Mouse (Mus musculus): Measurements from ENCODE around the gene U2af1. TPM values are rescaled to one million over a fixed set of nuclear protein-coding genes. Genes with fewer than 3 reads are reported as not detected.
"Not testable (repeated sequence)": the region's sequence is repeated elsewhere in the genome, so short reads cannot be mapped to it uniquely, and the experiment has no call there.

Gene U2af1
- polyA plus RNA-seq, 1 experiment, result 283 TPM

DNA sequence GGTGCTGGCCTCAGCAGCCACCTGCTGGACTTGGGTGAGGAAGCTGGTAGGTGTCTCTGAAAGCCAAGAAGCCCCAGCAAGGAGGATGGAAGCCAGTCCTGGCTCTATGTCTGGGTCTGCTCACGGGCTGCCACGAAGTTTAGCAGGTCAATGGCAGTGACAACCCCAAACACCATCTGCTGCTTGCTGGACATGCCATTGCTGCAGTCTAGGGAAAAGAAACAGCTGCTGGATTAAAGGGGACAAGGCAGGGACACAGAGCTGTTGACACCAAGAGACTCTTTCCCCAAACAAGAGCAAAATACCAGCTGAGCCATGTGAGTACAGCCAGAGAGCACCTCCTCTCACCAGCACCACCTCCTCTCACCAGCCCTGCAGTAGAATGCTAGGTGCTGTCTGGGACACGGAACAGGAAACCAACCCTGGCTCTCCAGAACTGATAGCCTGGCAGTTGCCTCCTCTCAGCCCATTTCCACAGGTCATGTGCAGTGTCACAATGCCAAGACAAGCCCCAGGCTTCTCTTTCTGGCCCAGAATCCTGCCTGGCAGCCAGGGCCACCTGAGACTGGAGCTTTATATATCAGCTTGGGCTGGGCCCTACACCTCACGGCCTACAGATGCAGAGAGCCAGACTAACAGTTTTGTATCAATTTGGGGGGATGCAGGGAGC, 45.5 kb downstream of the U2af1 start:
- no peak for TF ChIP-seq MAX (IDR thresholded peaks at IDR 0.05)
- no peak for TF ChIP-seq CTCF (IDR thresholded peaks at IDR 0.05; ENCODE audit: control insufficient read depth, insufficient read depth, insufficient read length)
- TF ChIP-seq CEBPB (IDR thresholded peaks at IDR 0.05; ENCODE audit: low read depth), result no peak
- TF ChIP-seq USF1 (IDR thresholded peaks at IDR 0.05; ENCODE audit: low read depth), result no peak
- TF ChIP-seq MYOG (IDR thresholded peaks at IDR 0.05; ENCODE audit: control insufficient read depth, extremely low read depth, insufficient read length), result no peak
- no peak for TF ChIP-seq MYOD1 (IDR thresholded peaks at IDR 0.05; ENCODE audit: control insufficient read depth, insufficient read length, low read depth)
- TF ChIP-seq FOSL1 (IDR thresholded peaks at IDR 0.05; ENCODE audit: insufficient read depth, low read length, poor library complexity, severe bottlenecking), result no peak

DNA sequence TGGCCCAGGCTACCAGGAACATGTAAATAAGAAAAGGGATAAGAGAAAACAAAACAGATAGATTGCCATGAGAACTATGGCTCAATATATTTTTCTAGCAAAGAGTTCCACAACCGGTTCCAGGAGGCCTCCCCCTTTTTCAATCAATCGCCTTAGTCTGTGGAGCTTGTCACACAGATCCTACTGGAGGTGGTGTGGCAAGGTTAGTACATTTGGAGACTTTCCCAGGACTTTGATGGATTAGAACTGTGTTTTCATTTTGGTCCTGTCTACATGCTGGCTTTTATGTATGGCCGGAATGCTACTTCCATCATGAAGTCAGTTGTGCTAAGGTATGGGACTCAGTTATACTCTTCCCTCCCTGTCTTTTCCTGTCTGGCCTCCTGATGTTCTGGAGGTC, 48.8 kb downstream of the U2af1 start:
- Histone ChIP-seq H3K27me3 (ENCODE audit: control insufficient read depth, insufficient read depth, insufficient read length) (no peaks in the 10 kb centered on the region), H3K79me3 (ENCODE audit: low read depth) (no peaks in the 10 kb centered on the region), H3K36me3 (ENCODE audit: control insufficient read depth, insufficient read depth) (peaks cover 12% of the 10 kb centered on the region), H3K79me2 (ENCODE audit: control insufficient read depth, insufficient read depth) (no peaks in the 10 kb centered on the region), H3ac (ENCODE audit: control insufficient read depth, insufficient read length, low read depth) (no peak overlapping the region), H3K4me3 (ENCODE audit: insufficient read depth, poor library complexity, severe bottlenecking) (no peak overlapping the region)
- TF ChIP-seq MYOG (IDR thresholded peaks at IDR 0.05; ENCODE audit: control insufficient read depth, extremely low read depth, insufficient read length), result no peak

More for the DNA sequence above, 45.5 kb downstream of the U2af1 start:
- Histone ChIP-seq H3K79me2 (ENCODE audit: control insufficient read depth, insufficient read depth) (no peaks in the 10 kb centered on the region), H3K27me3 (ENCODE audit: control insufficient read depth, insufficient read depth, insufficient read length) (peaks cover 11% of the 10 kb centered on the region), H3ac (ENCODE audit: control insufficient read depth, insufficient read length, low read depth) (no peak overlapping the region), H3K36me3 (ENCODE audit: control insufficient read depth, insufficient read depth) (no peaks in the 10 kb centered on the region), H3K79me3 (ENCODE audit: low read depth) (no peaks in the 10 kb centered on the region), H3K4me3 (ENCODE audit: insufficient read depth, poor library complexity, severe bottlenecking) (no peak overlapping the region)

GRCm38 (mm10) chr17:31609173-31609572, 49.5 kb downstream of the U2af1 start:
- H3K4me3 ChIP-seq (ENCODE audit: insufficient read depth, poor library complexity, severe bottlenecking); H3K27me3 ChIP-seq (ENCODE audit: control insufficient read depth, insufficient read depth, insufficient read length); H3ac ChIP-seq (ENCODE audit: control insufficient read depth, insufficient read length, low read depth); H3K79me3 ChIP-seq (ENCODE audit: low read depth); H3K79me2 ChIP-seq (ENCODE audit: control insufficient read depth, insufficient read depth): not testable (repeated sequence)
- H3K36me3 ChIP-seq (ENCODE audit: control insufficient read depth, insufficient read depth), result peaks cover 12% of the 10 kb centered on the region

DNA sequence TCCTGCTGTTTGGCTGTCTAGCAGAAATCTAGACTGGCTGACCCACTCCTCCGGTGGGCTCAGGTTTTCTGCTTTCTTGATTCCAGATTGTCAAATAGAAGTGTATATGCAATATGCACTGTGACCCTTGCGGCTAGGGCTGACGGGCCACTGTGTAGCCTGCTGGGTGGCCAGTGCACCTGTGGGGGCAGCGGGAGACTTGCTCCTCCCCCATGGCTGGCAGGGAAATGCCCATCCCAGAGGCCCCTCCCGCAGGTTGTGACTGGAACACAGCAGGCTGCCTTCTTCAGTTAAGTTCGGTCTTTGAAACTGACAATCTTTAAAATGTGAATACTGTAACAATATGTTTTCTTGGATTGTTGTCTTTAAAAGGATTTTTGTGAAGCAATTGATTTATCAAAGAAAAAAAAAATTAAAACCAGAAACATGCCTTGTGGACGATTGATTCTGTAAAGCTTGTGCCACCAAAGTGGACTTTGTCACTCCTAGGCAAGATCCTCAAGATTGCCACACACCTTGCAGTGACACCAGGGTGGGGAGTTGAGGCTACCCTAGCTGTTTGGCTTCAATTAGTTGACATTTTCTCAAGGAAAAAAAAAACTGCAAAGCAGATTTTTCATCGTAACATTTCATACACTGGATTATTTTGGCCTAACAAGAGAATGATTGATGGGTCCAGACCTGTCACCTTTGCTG, 51.3 kb downstream of the U2af1 start:
- Histone ChIP-seq H3K36me3 (ENCODE audit: control insufficient read depth, insufficient read depth) (peaks cover 21% of the 10 kb centered on the region), H3ac (ENCODE audit: control insufficient read depth, insufficient read length, low read depth) (no peak overlapping the region)

GRCm38 (mm10) chr17:31606424-31606823, 52.3 kb downstream of the U2af1 start:
- H3K27me3 ChIP-seq (ENCODE audit: control insufficient read depth, insufficient read depth, insufficient read length), result no peaks in the 10 kb centered on the region
- no peaks in the 10 kb centered on the region for H3K79me2 ChIP-seq (ENCODE audit: control insufficient read depth, insufficient read depth)
- H3K36me3 ChIP-seq (ENCODE audit: control insufficient read depth, insufficient read depth), result peaks cover 21% of the 10 kb centered on the region
- no peak overlapping the region for H3ac ChIP-seq (ENCODE audit: control insufficient read depth, insufficient read length, low read depth)
- TF ChIP-seq MAX (IDR thresholded peaks at IDR 0.05), result no peak
- no peak for TF ChIP-seq FOSL1 (IDR thresholded peaks at IDR 0.05; ENCODE audit: insufficient read depth, low read length, poor library complexity, severe bottlenecking)
- H3K79me3 ChIP-seq (ENCODE audit: low read depth), result no peaks in the 10 kb centered on the region
- H3K4me3 ChIP-seq (ENCODE audit: insufficient read depth, poor library complexity, severe bottlenecking), result no peak overlapping the region

More for the DNA sequence above, 51.3 kb downstream of the U2af1 start:
- Histone ChIP-seq H3K79me2 (ENCODE audit: control insufficient read depth, insufficient read depth) (no peaks in the 10 kb centered on the region), H3K4me3 (ENCODE audit: insufficient read depth, poor library complexity, severe bottlenecking) (no peak overlapping the region), H3K79me3 (ENCODE audit: low read depth) (no peaks in the 10 kb centered on the region), H3K27me3 (ENCODE audit: control insufficient read depth, insufficient read depth, insufficient read length) (no peaks in the 10 kb centered on the region)
- TF ChIP-seq CEBPB (IDR thresholded peaks at IDR 0.05; ENCODE audit: low read depth) (no peak), USF1 (IDR thresholded peaks at IDR 0.05; ENCODE audit: low read depth) (no peak), MYOD1 (IDR thresholded peaks at IDR 0.05; ENCODE audit: control insufficient read depth, insufficient read length, low read depth) (no peak), FOSL1 (IDR thresholded peaks at IDR 0.05; ENCODE audit: insufficient read depth, low read length, poor library complexity, severe bottlenecking) (no peak), MYOG (IDR thresholded peaks at IDR 0.05; ENCODE audit: control insufficient read depth, extremely low read depth, insufficient read length) (no peak), CTCF (IDR thresholded peaks at IDR 0.05; ENCODE audit: control insufficient read depth, insufficient read depth, insufficient read length) (no peak), MAX (IDR thresholded peaks at IDR 0.05) (no peak)

DNA sequence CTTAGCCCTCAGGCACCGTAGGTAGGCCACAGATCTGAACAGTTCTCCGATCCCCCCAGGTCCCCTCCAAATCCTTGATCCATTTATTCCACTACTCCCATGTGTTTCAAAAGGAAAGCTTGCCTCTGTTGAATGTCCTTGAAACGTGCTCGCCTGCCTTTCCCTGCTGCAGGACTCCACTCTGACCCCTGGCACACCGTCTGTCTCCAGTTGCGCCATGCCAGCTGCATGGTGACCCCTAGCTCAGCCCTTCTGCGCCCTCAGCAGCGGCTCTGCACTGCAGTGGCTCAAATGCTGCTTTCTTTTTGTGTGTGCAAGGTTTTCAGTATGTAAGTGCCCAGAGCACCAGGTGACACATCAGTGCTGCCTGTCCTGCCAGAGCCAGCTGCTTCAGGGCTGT, 60.1 kb downstream of the U2af1 start:
- no peaks in the 10 kb centered on the region for H3K79me2 ChIP-seq (ENCODE audit: control insufficient read depth, insufficient read depth)
- peaks cover 5% of the 10 kb centered on the region for H3K36me3 ChIP-seq (ENCODE audit: control insufficient read depth, insufficient read depth)
- no peaks in the 10 kb centered on the region for H3K79me3 ChIP-seq (ENCODE audit: low read depth)
- TF ChIP-seq MYOG (IDR thresholded peaks at IDR 0.05; ENCODE audit: control insufficient read depth, extremely low read depth, insufficient read length), result no peak
- TF ChIP-seq USF1 (IDR thresholded peaks at IDR 0.05; ENCODE audit: low read depth), result no peak
- no peak for TF ChIP-seq MYOD1 (IDR thresholded peaks at IDR 0.05; ENCODE audit: control insufficient read depth, insufficient read length, low read depth)
- TF ChIP-seq MAX (IDR thresholded peaks at IDR 0.05), result no peak
- no peak for TF ChIP-seq FOSL1 (IDR thresholded peaks at IDR 0.05; ENCODE audit: insufficient read depth, low read length, poor library complexity, severe bottlenecking)
- TF ChIP-seq CTCF (IDR thresholded peaks at IDR 0.05; ENCODE audit: control insufficient read depth, insufficient read depth, insufficient read length), result no peak
- no peak for TF ChIP-seq CEBPB (IDR thresholded peaks at IDR 0.05; ENCODE audit: low read depth)
- H3K27me3 ChIP-seq (ENCODE audit: control insufficient read depth, insufficient read depth, insufficient read length), result no peaks in the 10 kb centered on the region
- H3ac ChIP-seq (ENCODE audit: control insufficient read depth, insufficient read length, low read depth), result no peak overlapping the region
- H3K4me3 ChIP-seq (ENCODE audit: insufficient read depth, poor library complexity, severe bottlenecking), result no peak overlapping the region
